Mouse (Mus musculus) spleen, embryonic (tissue): ENCODE measurements around the gene Zfyve1.

Experiments used
- CTCF ChIA-PET: fragments of 350-600 bp; sonication (Branson Sonifier 250); formaldehyde crosslinking; loops from one replicate; lab custom pipeline; 2022; lab: Charles Lee

The Zfyve1 gene

DNA sequence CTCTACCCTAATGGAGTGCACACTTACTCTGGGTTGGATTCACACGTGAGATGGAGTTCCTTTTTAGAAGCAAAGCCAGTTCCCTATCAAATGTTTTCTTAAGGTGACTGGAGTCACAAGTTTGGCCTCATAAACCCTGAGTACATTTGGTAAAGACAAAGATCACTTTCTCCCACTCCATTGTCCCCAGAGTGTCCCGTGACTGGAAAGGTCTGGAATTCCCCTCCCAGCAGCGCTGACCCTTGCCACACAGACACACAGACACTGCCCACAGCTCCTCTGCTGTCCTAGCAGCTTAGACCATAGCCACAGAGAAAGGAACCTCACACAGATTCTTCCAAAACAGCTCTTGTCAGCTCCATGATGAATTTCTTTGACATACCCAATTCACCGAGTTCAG, 14.9 kb downstream of the Zfyve1 start:
- CTCF ChIA-PET, result no interaction called here

DNA sequence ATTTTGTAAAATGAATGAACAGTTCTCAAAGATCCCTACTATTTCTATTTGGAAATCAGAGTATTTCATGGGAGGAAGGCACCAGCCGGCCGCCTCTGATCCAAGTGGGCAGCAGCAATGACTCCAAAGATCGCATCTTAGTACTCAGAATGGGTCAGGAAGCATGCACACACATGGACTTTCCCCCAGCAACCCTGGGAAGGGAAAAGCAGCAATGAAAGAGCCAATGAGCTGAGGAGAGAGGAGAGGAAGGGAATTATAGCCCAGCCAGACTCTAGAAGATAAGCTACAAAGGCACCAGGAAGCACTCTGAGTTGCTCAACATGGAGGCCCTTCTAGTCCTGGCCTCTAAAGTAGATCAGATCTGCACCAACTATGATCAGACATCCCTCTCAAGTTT, 16.7 kb downstream of the Zfyve1 start:
- CTCF ChIA-PET, result no interaction called here

DNA sequence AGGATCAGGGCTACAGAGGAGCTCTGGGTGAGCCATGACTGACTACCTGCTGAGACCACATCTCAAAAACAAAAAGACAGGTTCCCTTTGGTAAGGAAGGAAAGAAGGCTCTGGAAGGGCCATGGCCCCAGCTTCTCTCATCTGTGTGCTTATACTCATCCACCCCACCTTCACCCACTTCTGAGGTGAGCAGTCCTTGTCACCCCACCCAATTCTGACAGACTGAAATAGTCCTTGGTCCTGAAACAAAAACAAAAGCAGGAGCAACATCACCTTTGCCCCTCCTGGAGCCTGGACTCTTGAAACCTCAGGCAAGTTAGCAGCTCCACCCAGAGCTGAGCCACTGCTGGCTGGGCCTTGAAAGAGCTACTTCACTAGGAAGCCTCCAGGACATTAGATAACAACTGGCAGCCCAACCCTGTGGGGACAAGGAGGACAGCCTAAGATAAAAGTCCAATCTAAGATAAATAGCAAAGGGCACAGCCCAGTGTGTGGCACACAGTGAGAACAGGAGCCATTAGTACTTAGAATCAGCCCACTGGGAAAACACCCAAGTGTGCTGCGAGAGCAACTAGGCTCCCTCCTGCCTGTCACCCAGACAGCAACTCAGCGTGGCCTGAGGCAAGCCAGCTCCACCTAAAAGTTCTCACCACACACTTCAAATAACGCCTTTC, 18.0 kb downstream of the Zfyve1 start:
- CTCF ChIA-PET, result no interaction called here

DNA sequence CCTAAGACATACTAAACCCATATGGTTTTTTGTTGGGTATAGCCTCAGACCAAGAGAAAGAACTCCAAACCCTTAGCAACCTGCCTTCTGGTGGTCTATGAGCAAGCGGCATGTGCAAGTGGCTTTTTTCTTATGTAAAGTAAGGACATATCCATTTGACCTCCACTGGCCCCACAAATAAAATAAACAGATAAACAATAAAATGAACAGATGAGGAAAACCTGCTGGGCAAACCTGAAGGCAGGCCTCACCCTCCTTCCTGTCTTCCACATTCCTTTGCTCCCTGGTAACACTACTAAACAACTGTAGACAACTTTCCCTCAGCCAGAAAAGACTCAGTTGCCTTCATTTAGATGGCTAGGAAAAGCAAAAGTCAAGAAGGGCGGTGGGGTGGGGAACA, 18.7 kb downstream of the Zfyve1 start:
- CTCF ChIA-PET, result no interaction called here

DNA sequence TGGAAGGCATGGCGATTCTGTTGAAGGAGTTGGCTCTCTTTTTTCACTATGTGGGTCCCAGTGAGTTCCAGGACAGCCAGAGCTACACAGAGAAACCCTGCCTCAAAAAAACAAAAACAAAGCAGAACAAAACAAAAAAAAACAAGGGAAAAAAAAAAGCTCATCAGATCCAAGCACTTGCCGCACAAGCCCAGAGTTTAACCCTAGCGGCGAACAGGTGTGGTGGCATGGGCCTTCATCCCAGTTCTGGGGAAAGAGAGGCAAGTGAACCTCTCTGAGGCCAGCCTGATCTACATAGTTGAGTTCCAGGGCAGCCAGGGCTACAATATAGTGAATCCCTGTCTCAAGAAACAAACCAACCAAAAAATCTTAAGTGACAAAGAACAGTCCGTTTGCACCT, 19.6 kb downstream of the Zfyve1 start:
- CTCF ChIA-PET, result interaction anchor here (0.7 kb wide), 1 partner anchor 1627 kb away, joined by 10 read pairs; no protein-coding TSS in a partner anchor

DNA sequence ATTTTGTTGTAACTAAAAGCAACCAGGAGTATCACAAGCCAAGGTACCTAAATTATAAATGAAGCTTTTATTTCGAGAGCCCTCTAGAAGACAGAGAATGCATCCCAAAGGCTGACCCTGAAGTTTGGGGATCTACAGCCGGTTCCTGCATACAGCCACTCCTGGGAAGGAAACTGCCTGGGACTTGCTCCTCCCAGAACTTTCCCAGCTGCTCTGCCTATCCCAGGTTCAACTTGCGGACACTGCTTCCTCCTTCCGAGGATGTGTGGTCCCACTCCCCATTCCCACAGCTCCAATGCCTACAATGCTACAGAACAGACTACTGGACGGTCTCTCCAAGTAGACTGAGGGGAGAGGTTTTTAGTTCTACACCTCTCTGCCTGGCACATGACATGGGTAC, 24.3 kb downstream of the Zfyve1 start:
- CTCF ChIA-PET, result no interaction called here

DNA sequence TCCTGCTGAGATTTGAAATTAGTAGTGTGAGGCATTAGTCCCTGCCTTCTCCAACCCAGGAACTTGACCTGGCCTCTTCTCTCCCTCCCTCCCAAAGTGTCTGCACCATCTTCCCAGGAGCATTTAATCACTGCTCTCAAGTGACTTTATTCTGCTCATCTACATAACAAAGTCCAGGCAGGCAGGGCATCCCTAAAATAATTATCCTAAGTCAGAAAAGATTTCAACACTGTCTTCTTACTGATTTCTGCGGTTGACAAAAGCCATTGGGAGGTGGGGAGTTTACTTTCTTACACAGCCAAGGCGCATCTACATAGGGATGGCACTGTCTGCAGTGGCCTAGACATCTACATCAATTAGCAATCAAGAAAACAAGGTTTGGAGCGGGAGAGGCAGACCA, 27.2 kb downstream of the Zfyve1 start:
- CTCF ChIA-PET, result no interaction called here

DNA sequence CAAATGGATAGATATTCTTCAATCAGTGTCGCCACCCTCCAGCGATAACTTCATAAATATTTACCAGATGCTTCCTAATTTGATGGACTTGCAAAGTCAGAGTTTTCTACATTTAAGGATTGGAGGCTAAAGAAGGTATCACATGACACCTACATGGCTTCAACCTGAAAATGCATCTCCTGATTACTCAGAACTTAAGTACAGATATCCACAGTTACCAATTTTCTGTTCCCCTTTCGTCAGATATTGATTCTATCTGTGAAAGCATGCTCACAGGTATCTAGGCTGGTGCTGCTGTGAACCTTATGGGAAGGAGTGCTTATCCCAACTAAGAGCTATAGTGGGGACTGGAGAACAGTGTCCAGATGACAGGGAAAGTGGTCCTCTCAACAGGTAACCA, 34.4 kb downstream of the Zfyve1 start:
- CTCF ChIA-PET, result no interaction called here

DNA sequence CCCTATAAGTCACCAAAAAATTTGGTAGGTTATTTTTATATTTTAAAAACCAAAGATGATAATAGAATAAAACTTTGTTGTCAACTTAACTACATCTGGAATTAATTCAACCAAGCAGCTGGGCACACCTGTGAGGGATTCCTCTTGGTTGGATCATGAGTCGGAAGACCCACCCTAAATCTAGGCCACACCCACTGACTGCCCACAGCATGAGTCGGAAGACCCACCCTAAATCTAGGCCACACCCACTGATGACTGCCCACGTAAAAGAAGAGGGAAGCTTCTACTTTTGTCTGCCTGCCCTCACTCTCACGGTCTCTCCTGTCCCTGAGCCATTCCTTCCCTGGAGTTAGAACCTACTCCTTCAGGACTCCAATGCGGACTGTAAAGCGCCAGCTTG, 36.8 kb downstream of the Zfyve1 start:
- CTCF ChIA-PET, result no interaction called here

DNA sequence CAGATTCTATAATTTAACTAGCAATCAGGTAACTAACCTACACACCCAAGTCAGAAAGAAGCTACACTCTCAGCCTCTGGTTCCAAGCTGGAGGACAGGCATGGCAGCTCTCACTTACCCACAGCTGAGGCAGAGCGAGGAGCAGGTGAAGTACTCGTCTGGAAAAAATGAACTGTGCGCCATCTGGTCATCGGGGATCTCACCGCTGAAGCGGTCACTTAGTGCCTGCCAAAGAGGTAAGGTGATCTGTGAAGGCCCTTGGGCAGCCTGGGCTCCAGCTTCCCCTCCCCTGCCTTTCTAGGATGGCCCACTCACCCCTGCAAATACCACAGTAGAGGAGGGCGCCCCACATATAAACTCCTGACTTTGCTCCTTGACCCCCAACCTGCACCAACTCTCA, 38.5 kb downstream of the Zfyve1 start:
- CTCF ChIA-PET, result no interaction called here

DNA sequence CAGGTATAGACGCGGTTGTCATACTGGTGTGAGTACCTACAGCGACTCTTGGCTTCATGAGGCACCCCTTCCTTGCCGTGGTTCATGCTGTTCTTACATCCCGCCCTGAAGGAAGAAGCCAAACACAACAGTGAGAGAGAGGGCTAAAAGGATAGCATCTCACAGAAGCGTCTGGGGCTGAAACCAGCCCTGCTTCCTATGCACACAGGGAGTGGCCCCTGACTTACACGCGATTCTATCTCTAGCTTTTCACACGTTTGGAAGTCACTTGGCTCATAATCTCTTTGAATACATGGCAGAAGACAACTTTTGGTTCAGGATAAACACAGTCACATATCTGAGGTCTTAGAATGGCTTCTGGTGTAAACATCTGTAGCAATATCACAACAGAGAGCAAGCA, 41.4 kb downstream of the Zfyve1 start:
- CTCF ChIA-PET, result no interaction called here

DNA sequence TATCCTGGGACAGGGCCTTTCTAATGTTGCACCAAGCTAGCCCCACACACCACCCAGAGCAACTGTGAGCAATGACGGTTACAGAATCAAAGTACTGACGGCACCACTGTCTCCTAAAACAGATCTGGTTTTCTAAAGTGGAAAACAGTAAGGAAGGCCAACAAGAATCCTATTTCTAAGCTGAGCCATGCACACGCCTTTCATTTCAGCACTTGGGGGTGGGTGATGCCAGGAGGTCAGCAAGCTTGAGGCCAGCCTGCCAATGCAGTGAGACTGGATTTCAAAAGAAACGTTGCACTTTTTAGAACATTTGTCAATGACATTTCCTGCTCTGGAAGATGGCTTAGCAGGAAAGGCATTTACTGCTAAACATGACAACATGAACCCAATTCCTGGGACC, 43.2 kb downstream of the Zfyve1 start:
- CTCF ChIA-PET, result no interaction called here

DNA sequence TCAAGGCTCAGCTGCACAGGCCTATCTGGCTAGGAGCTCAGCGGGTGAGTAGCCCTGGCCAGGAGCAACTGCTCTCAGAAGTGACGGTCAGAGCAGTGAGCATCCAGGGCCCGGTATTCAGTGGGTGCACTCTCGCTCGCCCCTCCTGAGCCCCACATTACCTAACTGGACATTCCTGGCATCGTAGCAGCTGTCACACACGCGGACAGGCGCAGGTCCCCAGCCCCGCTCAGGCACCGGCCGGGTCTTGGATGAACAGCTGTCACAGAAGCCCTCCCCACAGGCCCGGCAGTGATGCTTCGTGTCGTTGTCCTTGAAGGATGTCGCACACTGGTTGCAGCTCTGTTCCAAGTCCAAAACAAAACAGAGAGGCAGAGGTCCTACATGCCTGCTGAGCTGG, 45.7 kb downstream of the Zfyve1 start:
- CTCF ChIA-PET, result no interaction called here

DNA sequence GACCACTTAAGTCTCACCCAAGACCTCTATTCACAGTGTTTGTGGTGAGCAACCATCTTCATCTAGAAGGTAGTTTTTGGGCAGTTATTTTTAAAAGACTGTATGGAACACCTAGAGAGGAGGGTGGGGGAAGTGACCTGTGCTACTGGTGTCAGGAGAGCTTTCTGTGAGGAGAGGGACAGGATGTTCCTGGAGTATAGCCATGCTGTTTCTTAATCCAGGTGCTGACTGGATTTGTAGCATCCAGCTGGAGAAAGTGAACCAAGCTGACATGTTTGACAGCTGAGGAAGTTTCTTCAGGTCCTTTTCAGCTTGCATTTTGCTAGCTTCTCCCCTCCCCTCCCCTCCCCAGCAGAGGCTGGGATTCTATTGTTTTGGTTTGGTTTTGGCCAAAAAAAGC, 52.2 kb downstream of the Zfyve1 start:
- CTCF ChIA-PET, result no interaction called here

DNA sequence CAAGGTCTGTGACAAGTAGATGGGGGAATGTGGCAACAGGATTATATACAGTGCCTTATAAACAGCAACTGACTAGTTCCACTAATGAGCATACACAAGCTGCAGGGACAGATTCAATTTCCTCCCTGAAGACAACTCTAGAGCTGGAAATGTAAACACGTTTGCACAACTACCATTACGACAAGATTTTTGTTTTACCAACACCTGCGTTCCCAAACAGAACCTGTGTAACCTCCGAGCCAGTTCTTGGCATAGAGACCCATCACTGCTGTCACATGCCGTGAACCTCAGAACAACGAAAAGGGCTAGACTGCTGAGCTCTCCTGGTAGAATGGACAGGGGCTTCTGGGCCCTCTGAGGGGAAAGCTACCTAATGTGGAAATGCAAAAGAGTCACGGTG, 53.0 kb downstream of the Zfyve1 start:
- CTCF ChIA-PET, result no interaction called here

DNA sequence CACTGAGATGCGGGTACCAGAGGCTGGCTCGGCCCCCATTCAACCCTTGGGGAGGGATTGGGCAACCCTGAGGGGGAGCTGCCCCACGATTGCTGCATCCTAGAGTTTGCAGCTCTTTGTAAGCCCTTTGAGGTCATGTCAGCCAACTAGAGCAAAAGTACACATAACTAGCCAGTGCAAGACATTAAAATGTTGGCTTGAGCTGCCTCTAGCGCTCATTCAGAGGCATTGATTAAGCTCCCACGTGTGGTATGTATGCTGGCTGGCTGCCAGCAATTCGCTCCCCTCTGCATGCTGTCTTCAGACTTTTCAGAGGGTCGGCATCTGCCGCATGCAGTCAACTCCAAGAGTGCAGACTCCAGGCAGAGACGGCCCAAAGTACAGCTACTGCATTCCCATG, 61.0 kb downstream of the Zfyve1 start:
- CTCF ChIA-PET, result no interaction called here

DNA sequence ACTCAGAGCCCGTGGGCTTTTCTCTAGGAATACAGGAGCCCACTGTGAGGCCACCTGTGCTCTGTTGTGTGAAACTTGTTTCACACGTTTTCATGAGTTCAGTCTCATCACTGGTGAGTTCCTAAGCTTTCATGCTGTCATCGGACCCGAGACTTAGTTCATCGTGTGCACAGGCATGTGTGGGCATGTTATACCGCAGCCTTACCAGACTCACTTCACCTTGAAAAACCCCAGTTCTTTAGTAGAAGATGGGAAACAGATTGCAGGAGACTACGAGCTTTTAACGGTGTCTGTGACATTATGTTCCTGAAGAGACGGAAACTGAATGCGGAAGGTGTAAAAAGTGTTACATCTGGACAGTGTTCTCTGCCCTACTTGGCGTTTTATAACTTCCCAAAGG, 61.6 kb downstream of the Zfyve1 start:
- CTCF ChIA-PET, result interaction anchor here (0.5 kb wide), 1 partner anchor 46 kb away, joined by 5 read pairs; no protein-coding TSS in a partner anchor

DNA sequence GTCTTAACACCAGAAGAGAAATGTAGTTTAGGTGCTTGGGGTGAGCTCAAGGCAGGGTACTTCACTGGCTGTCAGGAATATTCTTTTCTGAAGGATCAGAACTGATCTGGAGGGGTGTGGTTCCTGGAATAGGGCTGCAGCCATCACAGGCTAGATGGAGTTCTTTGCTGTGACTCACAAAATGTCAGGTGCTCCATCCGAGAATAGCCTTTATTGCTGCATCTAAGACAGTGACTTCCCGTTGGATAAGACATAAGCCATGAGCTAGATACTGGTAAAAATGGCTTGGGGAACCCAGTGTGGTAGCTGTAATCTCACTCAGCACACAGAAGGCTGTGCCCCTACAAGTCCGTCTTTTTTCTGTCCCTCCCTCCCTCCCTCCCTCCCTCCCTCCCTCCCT, 62.8 kb downstream of the Zfyve1 start:
- CTCF ChIA-PET, result no interaction called here

DNA sequence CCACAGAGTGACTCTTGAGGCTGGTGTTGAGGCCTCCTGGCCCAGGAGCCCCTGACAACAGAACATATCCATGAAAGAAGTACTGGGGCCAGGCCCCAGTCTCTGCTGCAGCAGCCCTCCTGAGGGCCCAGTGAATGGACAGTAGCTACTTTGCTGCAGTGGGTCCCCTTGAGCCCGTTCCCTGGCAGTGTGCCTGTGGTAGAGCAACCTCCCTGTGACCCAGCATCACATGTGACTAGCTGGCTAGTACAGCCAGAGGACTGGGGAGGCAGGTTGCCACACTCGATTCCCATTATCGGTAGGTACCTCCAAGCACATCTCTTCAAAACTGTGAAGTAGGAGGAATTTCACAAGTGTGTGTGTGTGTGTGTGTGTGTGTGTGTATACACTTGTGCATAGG, 64.1 kb downstream of the Zfyve1 start:
- CTCF ChIA-PET, result interaction anchor here (0.7 kb wide), 1 partner anchor 250 kb away, joined by 3 read pairs; no protein-coding TSS in a partner anchor

DNA sequence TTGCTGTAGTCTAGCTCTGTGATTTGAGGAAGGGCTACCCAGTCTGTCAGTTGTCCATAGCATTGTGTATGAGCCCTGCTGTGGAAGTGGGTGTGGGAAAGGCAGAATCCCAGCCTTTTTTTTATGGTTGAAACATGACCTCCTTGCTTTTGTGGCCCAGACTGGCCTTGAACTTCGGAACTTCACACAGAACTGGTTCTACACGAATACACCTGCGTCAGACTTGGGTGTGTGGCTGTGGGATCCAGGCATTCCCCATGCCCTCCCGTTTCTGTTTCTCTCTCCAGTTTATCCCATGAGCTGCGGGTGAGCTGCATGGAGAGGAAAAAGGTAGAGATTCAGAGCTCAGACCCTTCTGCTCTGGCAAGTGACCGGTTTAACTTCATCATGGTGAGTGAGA, 65.0 kb downstream of the Zfyve1 start:
- CTCF ChIA-PET, result interaction anchor here (0.6 kb wide), 1 partner anchor 30 kb away, joined by 3 read pairs; no protein-coding TSS in a partner anchor

DNA sequence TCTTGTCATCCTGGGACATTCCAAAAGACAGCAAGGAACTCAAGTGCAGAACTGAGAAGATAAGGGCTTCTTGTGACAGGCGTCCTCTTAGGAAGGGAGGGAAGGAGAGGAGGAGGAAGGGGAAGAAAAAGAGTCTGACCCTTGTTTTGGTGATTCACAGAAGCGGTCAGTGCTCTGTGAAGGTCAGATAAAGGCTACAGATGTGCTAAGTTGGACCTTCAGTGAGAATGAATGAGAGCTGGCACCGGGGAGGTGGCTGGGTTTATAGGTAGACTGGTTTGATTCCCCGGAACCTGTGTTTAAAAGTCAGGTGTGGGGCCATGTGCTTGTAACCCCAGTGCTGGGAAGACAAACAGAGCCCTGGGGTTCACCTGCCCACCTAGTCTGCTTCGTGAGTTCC, 68.4 kb downstream of the Zfyve1 start:
- CTCF ChIA-PET, result interaction anchor here (0.6 kb wide), 1 partner anchor 558 kb away, joined by 3 read pairs; no protein-coding TSS in a partner anchor

DNA sequence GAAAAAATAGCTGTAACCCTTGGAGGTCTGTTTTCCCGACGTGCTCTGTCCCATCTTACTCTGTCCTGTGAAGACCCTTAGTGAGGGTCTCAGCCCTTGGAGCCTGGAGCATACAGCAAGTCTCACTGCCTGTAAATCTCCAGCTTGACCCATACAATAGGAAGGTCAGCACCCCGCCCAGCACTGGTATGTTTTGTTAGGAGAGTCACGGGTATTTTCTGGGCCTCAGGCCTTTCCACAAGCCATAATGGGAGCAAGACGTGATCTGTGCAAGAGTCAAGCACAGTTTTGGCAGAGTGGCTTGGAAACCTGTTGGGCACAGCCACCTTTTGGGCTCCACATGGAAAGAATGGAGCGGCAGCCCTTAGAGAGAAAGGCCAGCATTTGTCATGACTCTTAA, 69.2 kb downstream of the Zfyve1 start:
- CTCF ChIA-PET, result interaction anchor here (0.6 to 0.7 kb wide), 2 partner anchors 27 to 557 kb away, joined by 3 to 6 read pairs; no protein-coding TSS in a partner anchor

DNA sequence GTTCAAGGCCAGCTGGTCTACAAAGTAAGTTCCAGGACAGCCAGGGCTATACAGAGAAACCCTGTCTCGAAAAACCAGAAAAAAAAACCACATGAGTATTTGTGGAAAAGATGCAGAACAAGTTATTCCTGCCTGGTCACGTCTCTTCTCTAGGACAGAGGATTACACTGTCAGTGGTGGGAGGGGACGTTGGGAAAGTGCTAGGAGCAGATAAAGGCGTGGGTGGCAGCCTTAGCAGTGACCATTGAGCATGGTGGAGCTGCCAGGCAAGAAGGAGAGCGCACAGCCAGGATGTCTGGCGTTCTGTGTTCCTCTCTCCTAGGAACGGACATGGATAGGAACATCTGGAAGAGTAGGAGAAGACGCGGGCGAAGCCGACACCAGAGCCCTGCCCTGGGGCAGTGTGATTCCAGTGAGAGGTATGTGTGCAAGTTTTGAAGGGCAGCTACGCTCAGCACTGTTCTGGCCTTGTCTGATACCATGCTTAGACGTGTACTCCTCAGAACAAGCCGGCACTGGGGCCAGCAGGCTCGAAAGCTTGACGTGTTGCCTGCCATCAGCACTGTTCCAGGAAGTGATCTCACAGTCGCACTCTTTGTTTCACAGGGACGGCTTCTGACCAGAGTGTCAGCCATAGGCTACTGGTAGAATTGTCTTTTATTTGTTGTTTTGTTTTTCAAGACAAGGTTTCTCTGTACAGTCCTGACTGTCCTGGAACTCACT, 71.0 kb downstream of the Zfyve1 start:
- CTCF ChIA-PET, result no interaction called here
